Mouse (Mus musculus): Measurements from ENCODE around the gene Vwa8. TPM values are rescaled to one million over a fixed set of nuclear protein-coding genes. Genes with fewer than 3 reads are reported as not detected.

The Vwa8 gene
- total and polyA plus RNA-seq, 3 experiments, result 4.5 to 35.4 (median 18.5) TPM

DNA sequence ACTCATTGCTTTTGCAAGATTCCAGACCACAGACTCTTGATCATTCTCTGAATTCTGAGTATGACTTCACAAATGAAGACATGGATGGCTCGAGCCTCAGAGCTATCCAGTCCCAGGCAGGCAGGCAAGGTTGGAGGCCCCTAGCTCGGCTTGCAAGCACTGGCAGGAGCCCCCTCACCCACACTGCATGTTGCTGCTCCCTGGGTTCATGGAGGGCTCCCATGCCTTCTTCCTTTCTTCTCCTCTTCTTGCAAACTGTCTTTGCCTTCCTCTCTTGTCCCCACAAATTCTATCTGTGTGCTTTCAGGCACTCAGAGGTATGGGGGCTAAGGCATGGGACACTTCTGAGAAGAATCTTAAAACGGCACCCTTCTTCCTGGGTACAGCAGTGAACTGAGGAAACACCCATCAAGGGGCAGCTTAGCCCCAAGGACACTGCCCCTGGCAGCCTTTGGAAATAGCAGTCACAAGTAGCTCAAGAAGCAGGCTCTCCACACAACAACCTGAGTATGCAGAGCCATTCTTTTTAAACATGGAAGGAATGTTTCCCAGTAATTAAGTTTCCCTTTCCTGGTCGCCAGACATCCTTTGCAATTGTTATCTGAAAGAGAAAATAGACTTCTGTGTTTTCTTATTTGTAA, 354.0 kb downstream of the Vwa8 start:
- H3K27me3 ChIP-seq (ENCODE audit: insufficient read depth, low read length), result no peaks in the 10 kb centered on the region
- no peak overlapping the region for H3K4me3 ChIP-seq (ENCODE audit: low read depth, low read length)
- H3K4me1 ChIP-seq (ENCODE audit: insufficient read depth, low read depth, low read length), result no peaks in the 10 kb centered on the region
- no peak for ATAC-seq (ENCODE audit: extremely low read depth, insufficient number of reproducible peaks, low FRiP score, poor library complexity, severe bottlenecking)
- H3K9me3 ChIP-seq (replicated peaks), result no peaks in the 10 kb centered on the region
- no peak for DNase-seq (ENCODE audit: low spot score)
- peaks cover 13% of the 10 kb centered on the region for H3K36me3 ChIP-seq (replicated peaks)
- TF ChIP-seq POLR2AphosphoS5 (IDR thresholded peaks at IDR 0.05; ENCODE audit: insufficient replicate concordance, low read depth, low read length), result no peak
- TF ChIP-seq GATA1 (IDR thresholded peaks at IDR 0.05; ENCODE audit: borderline replicate concordance, low read length), result no peak
- no peak for TF ChIP-seq CTCF (IDR thresholded peaks at IDR 0.05; ENCODE audit: low read depth, low read length)
- no peak for TF ChIP-seq GATA2 (IDR thresholded peaks at IDR 0.05; ENCODE audit: borderline replicate concordance, low read depth, low read length)
- TF ChIP-seq TAL1 (conservative IDR thresholded peaks at IDR 0.05; ENCODE audit: low read depth, low read length), result no peak

DNA sequence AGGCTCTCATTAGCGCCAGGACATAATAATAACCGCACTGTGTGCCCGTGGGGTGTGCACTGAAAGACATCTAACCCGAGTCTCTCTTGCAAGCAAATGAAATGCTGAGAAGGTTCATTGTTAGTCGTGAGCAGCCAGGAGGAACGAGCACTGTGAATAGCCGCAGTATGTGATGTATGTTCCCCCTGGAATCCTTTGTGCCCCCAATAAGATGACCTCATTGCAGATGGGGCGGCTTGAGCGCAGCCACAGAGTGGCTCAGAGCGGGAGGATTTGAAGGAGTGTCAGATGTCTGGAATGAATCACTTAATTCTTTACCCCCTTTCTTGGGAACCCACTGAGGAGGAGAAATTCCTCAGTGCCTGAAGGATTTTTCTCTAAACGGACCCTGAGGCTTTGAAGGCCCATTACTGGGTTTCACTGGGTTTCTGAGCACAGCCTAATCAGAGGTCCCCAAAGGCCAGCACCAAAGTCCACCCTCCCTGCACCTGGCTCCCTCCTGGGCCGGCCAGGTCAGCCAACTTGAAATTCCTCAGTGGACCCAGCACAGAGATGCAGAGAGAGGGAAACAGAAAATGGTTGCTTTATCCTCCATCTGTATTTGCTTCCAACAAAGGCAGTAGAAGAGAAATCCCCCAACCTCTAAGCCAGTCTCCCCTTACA, 354.8 kb downstream of the Vwa8 start:
- DNase-seq (ENCODE audit: low spot score) (no peak), ATAC-seq (ENCODE audit: extremely low read depth, insufficient number of reproducible peaks, low FRiP score, poor library complexity, severe bottlenecking) (no peak)

GRCm38 (mm10) chr14:79204866-79205265, 356.0 kb downstream of the Vwa8 start:
- TF ChIP-seq TAL1 (conservative IDR thresholded peaks at IDR 0.05; ENCODE audit: low read depth, low read length), result no peak
- no peak for TF ChIP-seq POLR2AphosphoS5 (IDR thresholded peaks at IDR 0.05; ENCODE audit: insufficient replicate concordance, low read depth, low read length)
- no peak for TF ChIP-seq GATA1 (IDR thresholded peaks at IDR 0.05; ENCODE audit: borderline replicate concordance, low read length)
- TF ChIP-seq GATA2 (IDR thresholded peaks at IDR 0.05; ENCODE audit: borderline replicate concordance, low read depth, low read length), result no peak
- no peak for TF ChIP-seq CTCF (IDR thresholded peaks at IDR 0.05; ENCODE audit: low read depth, low read length)
- H3K36me3 ChIP-seq (replicated peaks), result peaks cover 5% of the 10 kb centered on the region
- peaks cover 2% of the 10 kb centered on the region; the same call in 1 of the 2 replicates for H3K27me3 ChIP-seq (ENCODE audit: insufficient read depth, low read length)

More for the DNA sequence above, 354.8 kb downstream of the Vwa8 start:
- Histone ChIP-seq H3K4me1 (ENCODE audit: insufficient read depth, low read depth, low read length) (no peaks in the 10 kb centered on the region), H3K36me3 (replicated peaks) (peaks cover 8% of the 10 kb centered on the region), H3K9me3 (replicated peaks) (no peaks in the 10 kb centered on the region), H3K27me3 (ENCODE audit: insufficient read depth, low read length) (peaks cover under 1% of the 10 kb centered on the region; the same call in 1 of the 2 replicates), H3K4me3 (ENCODE audit: low read depth, low read length) (no peak overlapping the region)
- no peak for TF ChIP-seq GATA1 (IDR thresholded peaks at IDR 0.05; ENCODE audit: borderline replicate concordance, low read length)
- TF ChIP-seq TAL1 (conservative IDR thresholded peaks at IDR 0.05; ENCODE audit: low read depth, low read length), result no peak
- TF ChIP-seq GATA2 (IDR thresholded peaks at IDR 0.05; ENCODE audit: borderline replicate concordance, low read depth, low read length), result no peak
- TF ChIP-seq POLR2AphosphoS5 (IDR thresholded peaks at IDR 0.05; ENCODE audit: insufficient replicate concordance, low read depth, low read length), result no peak
- TF ChIP-seq CTCF (IDR thresholded peaks at IDR 0.05; ENCODE audit: low read depth, low read length), result no peak

DNA sequence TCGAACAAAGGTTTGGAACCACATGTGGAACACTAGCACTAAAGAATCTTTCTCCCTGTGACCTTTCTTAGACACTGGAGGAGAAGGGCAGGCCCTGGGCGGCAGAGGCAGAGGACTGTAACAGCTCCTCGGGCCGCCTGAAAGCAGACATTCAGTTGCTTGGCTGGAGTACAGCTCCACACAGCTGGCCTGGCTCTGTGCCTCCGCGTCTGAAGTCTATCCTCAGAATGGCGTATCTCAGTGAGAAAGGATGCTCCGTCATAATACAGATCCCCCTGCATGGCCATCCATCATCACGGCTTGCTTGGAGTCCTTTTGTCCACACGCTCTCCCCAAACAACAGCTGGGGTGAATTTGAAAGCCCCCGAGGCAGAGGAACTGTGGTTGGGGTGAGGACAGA, 357.4 kb downstream of the Vwa8 start:
- Histone ChIP-seq H3K27me3 (ENCODE audit: insufficient read depth, low read length) (peaks cover 2% of the 10 kb centered on the region; the same call in 1 of the 2 replicates), H3K9me3 (replicated peaks) (no peaks in the 10 kb centered on the region), H3K4me1 (ENCODE audit: insufficient read depth, low read depth, low read length) (no peaks in the 10 kb centered on the region), H3K4me3 (ENCODE audit: low read depth, low read length) (no peak overlapping the region), H3K36me3 (replicated peaks) (peaks cover under 1% of the 10 kb centered on the region)
- DNase-seq (ENCODE audit: low spot score) (no peak), ATAC-seq (ENCODE audit: extremely low read depth, insufficient number of reproducible peaks, low FRiP score, poor library complexity, severe bottlenecking) (no peak)
- TF ChIP-seq GATA2 (IDR thresholded peaks at IDR 0.05; ENCODE audit: borderline replicate concordance, low read depth, low read length), result no peak
- no peak for TF ChIP-seq POLR2AphosphoS5 (IDR thresholded peaks at IDR 0.05; ENCODE audit: insufficient replicate concordance, low read depth, low read length)
- TF ChIP-seq CTCF (IDR thresholded peaks at IDR 0.05; ENCODE audit: low read depth, low read length), result no peak

More at GRCm38 (mm10) chr14:79204866-79205265, 356.0 kb downstream of the Vwa8 start:
- Histone ChIP-seq H3K4me3 (ENCODE audit: low read depth, low read length) (no peak overlapping the region), H3K9me3 (replicated peaks) (no peaks in the 10 kb centered on the region), H3K4me1 (ENCODE audit: insufficient read depth, low read depth, low read length) (no peaks in the 10 kb centered on the region)
- DNase-seq (ENCODE audit: low spot score), result no peak
- ATAC-seq (ENCODE audit: extremely low read depth, insufficient number of reproducible peaks, low FRiP score, poor library complexity, severe bottlenecking), result no peak

DNA sequence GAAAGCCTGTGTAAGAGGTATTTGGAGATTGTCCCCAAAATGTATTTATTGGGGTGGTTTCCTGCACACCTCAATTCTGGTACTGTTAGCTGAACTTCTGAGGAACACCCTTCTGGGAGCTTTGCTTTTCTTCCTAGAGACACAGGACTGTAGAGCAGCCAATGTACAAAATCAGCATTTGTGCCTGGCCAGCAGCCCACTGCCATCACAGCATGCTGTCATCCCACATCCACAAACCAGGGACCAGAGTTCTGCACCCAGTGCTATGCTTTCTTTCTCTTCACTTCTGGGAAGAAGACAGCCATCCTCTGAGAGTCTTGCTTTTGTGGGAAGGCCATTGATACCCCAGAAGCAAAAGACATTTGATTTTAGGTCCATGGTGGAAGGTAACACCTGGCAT, 359.6 kb downstream of the Vwa8 start:
- no peaks in the 10 kb centered on the region for H3K4me1 ChIP-seq (ENCODE audit: insufficient read depth, low read depth, low read length)
- no peak for DNase-seq (ENCODE audit: low spot score)
- no peaks in the 10 kb centered on the region for H3K36me3 ChIP-seq (replicated peaks)
- no peak overlapping the region for H3K4me3 ChIP-seq (ENCODE audit: low read depth, low read length)
- no peak for ATAC-seq (ENCODE audit: extremely low read depth, insufficient number of reproducible peaks, low FRiP score, poor library complexity, severe bottlenecking)
- H3K27me3 ChIP-seq (ENCODE audit: insufficient read depth, low read length), result peaks cover 2% of the 10 kb centered on the region; the same call in 1 of the 2 replicates
- no peaks in the 10 kb centered on the region for H3K9me3 ChIP-seq (replicated peaks)
- TF ChIP-seq POLR2AphosphoS5 (IDR thresholded peaks at IDR 0.05; ENCODE audit: insufficient replicate concordance, low read depth, low read length) (no peak), GATA1 (IDR thresholded peaks at IDR 0.05; ENCODE audit: borderline replicate concordance, low read length) (no peak)

- TF ChIP-seq POLR2AphosphoS5 (IDR thresholded peaks at IDR 0.05; ENCODE audit: insufficient replicate concordance, low read depth, low read length) (no peak), GATA2 (IDR thresholded peaks at IDR 0.05; ENCODE audit: borderline replicate concordance, low read depth, low read length) (no peak), GATA1 (IDR thresholded peaks at IDR 0.05; ENCODE audit: borderline replicate concordance, low read length) (no peak), TAL1 (conservative IDR thresholded peaks at IDR 0.05; ENCODE audit: low read depth, low read length) (no peak), CTCF (IDR thresholded peaks at IDR 0.05; ENCODE audit: low read depth, low read length) (no peak)
- DNase-seq (ENCODE audit: low spot score) (no peak), ATAC-seq (ENCODE audit: extremely low read depth, insufficient number of reproducible peaks, low FRiP score, poor library complexity, severe bottlenecking) (no peak)
- Histone ChIP-seq H3K4me1 (ENCODE audit: insufficient read depth, low read depth, low read length) (no peaks in the 10 kb centered on the region), H3K4me3 (ENCODE audit: low read depth, low read length) (no peak overlapping the region), H3K27me3 (ENCODE audit: insufficient read depth, low read length) (peaks cover 2% of the 10 kb centered on the region; the same call in 1 of the 2 replicates), H3K36me3 (replicated peaks) (no peaks in the 10 kb centered on the region), H3K9me3 (replicated peaks) (no peaks in the 10 kb centered on the region)
These were observed 361.0 kb downstream of the Vwa8 start for GRCm38 (mm10) chr14:79209813-79210212.
